Mouse (Mus musculus): ENCODE data around the gene Vcan.
"Not testable (repeated sequence)": the region's sequence is repeated elsewhere in the genome, so short reads cannot be mapped to it uniquely, and the experiment has no call there.

Gene Vcan

GRCm38 (mm10) chr13:89741766-89742685 is at the start of gene Vcan:
Gene Vcan, minus strand, starts transcription at chr13:89742509.
- DNase-seq (ENCODE audit: low read depth) = no peak

GRCm38 (mm10) chr13:89791475-89791874 is 49.2 kb upstream of the Vcan start:
- DNase-seq (ENCODE audit: low read depth) = no peak

- DNase-seq (ENCODE audit: low read depth) = peak; percentile 24
These were observed 40.6 kb upstream of the Vcan start for GRCm38 (mm10) chr13:89782886-89783285.

GRCm38 (mm10) chr13:89780276-89780675 is 38.0 kb upstream of the Vcan start:
- no peak for DNase-seq (ENCODE audit: low read depth)

GRCm38 (mm10) chr13:89779208-89779911 is 37.1 kb upstream of the Vcan start:
- DNase-seq (ENCODE audit: low read depth) = peak; percentile 69

- DNase-seq (ENCODE audit: low read depth) = no peak
These were observed 35.5 kb upstream of the Vcan start for GRCm38 (mm10) chr13:89777764-89778163.

GRCm38 (mm10) chr13:89777146-89777545 is 34.8 kb upstream of the Vcan start:
- DNase-seq (ENCODE audit: low read depth) = no peak

- DNase-seq (ENCODE audit: low read depth) = no peak
These were observed 24.2 kb upstream of the Vcan start for GRCm38 (mm10) chr13:89766551-89766950.

- no peak for DNase-seq (ENCODE audit: low read depth)
These were observed 23.7 kb upstream of the Vcan start for GRCm38 (mm10) chr13:89765966-89766365.

GRCm38 (mm10) chr13:89762339-89762738 is 20.0 kb upstream of the Vcan start:
- DNase-seq (ENCODE audit: low read depth) = no peak

GRCm38 (mm10) chr13:89756347-89756746 is 14.0 kb upstream of the Vcan start:
- DNase-seq (ENCODE audit: low read depth) = no peak

- DNase-seq (ENCODE audit: low read depth) = not testable (repeated sequence)
These were observed 8.3 kb upstream of the Vcan start for GRCm38 (mm10) chr13:89750562-89750961.

GRCm38 (mm10) chr13:89743201-89743600 is 892 bp upstream of the Vcan start:
- DNase-seq (ENCODE audit: low read depth) = no peak

GRCm38 (mm10) chr13:89742686-89743200 is 434 bp upstream of the Vcan start:
- DNase-seq (ENCODE audit: low read depth) = no peak

GRCm38 (mm10) chr13:89741116-89741551 is 1.2 kb downstream of the Vcan start:
- no peak for DNase-seq (ENCODE audit: low read depth)

- DNase-seq (ENCODE audit: low read depth) = peak; percentile 73
These were observed 1.8 kb downstream of the Vcan start for GRCm38 (mm10) chr13:89740243-89741115.

- DNase-seq (ENCODE audit: low read depth) = no peak
These were observed 2.5 kb downstream of the Vcan start for GRCm38 (mm10) chr13:89739696-89740242.

GRCm38 (mm10) chr13:89738776-89739695 is 3.3 kb downstream of the Vcan start:
- DNase-seq (ENCODE audit: low read depth) = peak; percentile 46

- no peak for DNase-seq (ENCODE audit: low read depth)
These were observed 4.0 kb downstream of the Vcan start for GRCm38 (mm10) chr13:89738275-89738674.

- DNase-seq (ENCODE audit: low read depth) = no peak
These were observed 7.2 kb downstream of the Vcan start for GRCm38 (mm10) chr13:89735111-89735510.
